Mouse (Mus musculus) midbrain, embryonic 10.5 days (tissue): Measurements from ENCODE around the gene Tk1. TPM values are rescaled to one million over a fixed set of nuclear protein-coding genes. Genes with fewer than 3 reads are reported as not detected.
A peak's percentile ranks its signal among the peaks of the same experiment; 100 is the strongest.

ENCODE experiments used
- DNase-seq: peaks from one replicate; pipeline ENCODE4 v3.0.0-alpha.2; 2017; ENCODE audit warnings: low spot score
- H3K27ac ChIP-seq: fragments of 300-500 bp; sonication (generic); replicated peaks from 2 replicates; pipeline ENCODE4 v1.5.1; 2016; ENCODE audit warnings: mild to moderate bottlenecking
- H3K27me3 ChIP-seq: fragments of 300-500 bp; sonication (generic); 2 replicates; pipeline ENCODE4 v1.6.1; 2016; ENCODE audit warnings: low read depth, mild to moderate bottlenecking; ENCODE audit not compliant: poor library complexity, severe bottlenecking
- H3K36me3 ChIP-seq: fragments of 300-500 bp; sonication (generic); 2 replicates; pipeline ENCODE4 v1.6.1; 2016; ENCODE audit warnings: mild to moderate bottlenecking, moderate library complexity
- H3K4me1 ChIP-seq: fragments of 300-500 bp; sonication (generic); 2 replicates; pipeline ENCODE4 v1.6.1; 2016
- H3K4me3 ChIP-seq: fragments of 300-500 bp; sonication (generic); 2 replicates; pipeline ENCODE4 v1.5.1; 2016; ENCODE audit warnings: mild to moderate bottlenecking, moderate library complexity
- H3K9me3 ChIP-seq: fragments of 300-500 bp; sonication (generic); replicated peaks from 2 replicates; pipeline ENCODE4 v1.6.1; 2016; ENCODE audit warnings: mild to moderate bottlenecking
- WGBS: fragments of 180-500 bp; shearing (Covaris S2); methylation state at CpG from one replicate; pipeline ENCODE4 v1.1.7; 2016; 5-methylcytosine and 5-hydroxymethylcytosine counted together
- polyA plus RNA-seq: library from polyadenylated mRNA; unstranded; fragments of >200 nt; fragmentation: Nextera tagmentation; extraction: Ambion mirVana; gene quantifications from 2 replicates; pipeline ENCODE4 v1.2.1, GENCODE M21; 2016

Gene Tk1
- polyA plus RNA-seq, 1 experiment from 2014 or later, result 137 TPM

- no peak for DNase-seq
- Histone ChIP-seq H3K36me3 (peaks cover 53% of the 10 kb centered on the region), H3K9me3 (no peaks in the 10 kb centered on the region; the same call in 1 of the 2 replicates), H3K27me3 (peaks cover 51% of the 10 kb centered on the region), H3K27ac (no peak overlapping the region), H3K4me1 (peaks cover 36% of the 10 kb centered on the region), H3K4me3 (no peak overlapping the region)
- WGBS, result 67% methylated on average over 3 of the region's 3 CpGs
Observed at GRCm38 (mm10) chr11:117858392-117858791, 32.5 kb upstream of the Tk1 start.

GRCm38 (mm10) chr11:117857462-117857861 is 31.6 kb upstream of the Tk1 start:
- H3K36me3 ChIP-seq, result peaks cover 63% of the 10 kb centered on the region
- no peak for DNase-seq
- peaks cover 41% of the 10 kb centered on the region for H3K27me3 ChIP-seq
- 95% methylated on average over 10 of the region's 10 CpGs for WGBS
- no peak overlapping the region for H3K4me3 ChIP-seq
- peaks cover 27% of the 10 kb centered on the region for H3K4me1 ChIP-seq
- H3K27ac ChIP-seq, result no peak overlapping the region
- no peaks in the 10 kb centered on the region; the same call in 1 of the 2 replicates for H3K9me3 ChIP-seq

GRCm38 (mm10) chr11:117855975-117856374 is 30.1 kb upstream of the Tk1 start:
- WGBS, result 83% methylated on average over 1 of the region's 1 CpGs
- Histone ChIP-seq H3K27ac (no peak overlapping the region), H3K4me1 (peaks cover 25% of the 10 kb centered on the region), H3K27me3 (peaks cover 27% of the 10 kb centered on the region), H3K36me3 (peaks cover 78% of the 10 kb centered on the region), H3K4me3 (no peak overlapping the region), H3K9me3 (no peaks in the 10 kb centered on the region; the same call in 1 of the 2 replicates)
- DNase-seq, result no peak

GRCm38 (mm10) chr11:117855360-117855759 is 29.5 kb upstream of the Tk1 start:
- H3K9me3 ChIP-seq, result no peaks in the 10 kb centered on the region; the same call in 1 of the 2 replicates
- no peak overlapping the region for H3K4me3 ChIP-seq
- peaks cover 82% of the 10 kb centered on the region for H3K36me3 ChIP-seq
- no peak for DNase-seq
- H3K27ac ChIP-seq, result no peak overlapping the region
- H3K4me1 ChIP-seq, result peaks cover 24% of the 10 kb centered on the region
- 97% methylated on average over 5 of the region's 5 CpGs for WGBS
- H3K27me3 ChIP-seq, result peaks cover 20% of the 10 kb centered on the region

GRCm38 (mm10) chr11:117854241-117854640 is 28.3 kb upstream of the Tk1 start:
- peaks cover 84% of the 10 kb centered on the region for H3K36me3 ChIP-seq
- H3K9me3 ChIP-seq, result no peaks in the 10 kb centered on the region; the same call in 1 of the 2 replicates
- peaks cover 9% of the 10 kb centered on the region for H3K27me3 ChIP-seq
- H3K4me1 ChIP-seq, result peaks cover 26% of the 10 kb centered on the region
- DNase-seq, result no peak
- no peak overlapping the region for H3K27ac ChIP-seq
- 92% methylated on average over 9 of the region's 9 CpGs for WGBS
- no peak overlapping the region for H3K4me3 ChIP-seq

GRCm38 (mm10) chr11:117852875-117853274 is 27.0 kb upstream of the Tk1 start:
- WGBS, result 96% methylated on average over 3 of the region's 3 CpGs
- Histone ChIP-seq H3K27me3 (no peaks in the 10 kb centered on the region), H3K27ac (no peak overlapping the region), H3K9me3 (no peaks in the 10 kb centered on the region; the same call in 1 of the 2 replicates), H3K4me1 (peaks cover 32% of the 10 kb centered on the region), H3K36me3 (peaks cover 75% of the 10 kb centered on the region), H3K4me3 (no peak overlapping the region)
- no peak for DNase-seq

GRCm38 (mm10) chr11:117848985-117849671 is 23.2 kb upstream of the Tk1 start, which contains the start of gene Birc5:
Gene Birc5, plus strand, starts transcription at chr11:117849251.
- H3K4me3 ChIP-seq, result peak within 1 kb of the TSS; percentile 81
- peak within 1 kb of the TSS; percentile 97 for H3K27ac ChIP-seq
- peaks cover 35% of the 10 kb centered on the region for H3K4me1 ChIP-seq
- no peaks in the 10 kb centered on the region for H3K9me3 ChIP-seq
- peak; percentile 96 for DNase-seq
- peaks cover 38% of the 10 kb centered on the region for H3K36me3 ChIP-seq
- under 1% methylated on average over 51 of the region's 51 CpGs for WGBS
- H3K27me3 ChIP-seq, result no peaks in the 10 kb centered on the region

GRCm38 (mm10) chr11:117848271-117848984 is 22.5 kb upstream of the Tk1 start:
- H3K27me3 ChIP-seq, result no peaks in the 10 kb centered on the region
- 17% methylated on average over 19 of the region's 19 CpGs for WGBS
- peak overlapping the region; percentile 81 for H3K4me3 ChIP-seq
- DNase-seq, result no peak
- peaks cover 35% of the 10 kb centered on the region for H3K4me1 ChIP-seq
- H3K36me3 ChIP-seq, result peaks cover 30% of the 10 kb centered on the region
- H3K9me3 ChIP-seq, result no peaks in the 10 kb centered on the region
- H3K27ac ChIP-seq, result peak overlapping the region; percentile 97

GRCm38 (mm10) chr11:117847593-117848215 is 21.8 kb upstream of the Tk1 start:
- no peaks in the 10 kb centered on the region for H3K9me3 ChIP-seq
- peak overlapping the region; percentile 81 for H3K4me3 ChIP-seq
- H3K27ac ChIP-seq, result peak overlapping the region; percentile 97
- WGBS, result 88% methylated on average over 7 of the region's 7 CpGs
- H3K27me3 ChIP-seq, result no peaks in the 10 kb centered on the region
- peaks cover 35% of the 10 kb centered on the region for H3K4me1 ChIP-seq
- peaks cover 23% of the 10 kb centered on the region for H3K36me3 ChIP-seq
- DNase-seq, result no peak

- 65% methylated on average over 5 of the region's 5 CpGs for WGBS
- no peak overlapping the region for H3K4me3 ChIP-seq
Observed at GRCm38 (mm10) chr11:117846640-117847039, 20.7 kb upstream of the Tk1 start.

GRCm38 (mm10) chr11:117845651-117846050 is 19.8 kb upstream of the Tk1 start:
- Histone ChIP-seq H3K4me1 (peaks cover 30% of the 10 kb centered on the region), H3K4me3 (no peak overlapping the region), H3K27ac (no peak overlapping the region), H3K27me3 (no peaks in the 10 kb centered on the region), H3K36me3 (peaks cover 4% of the 10 kb centered on the region), H3K9me3 (no peaks in the 10 kb centered on the region)
- 81% methylated on average over 2 of the region's 2 CpGs for WGBS
- no peak for DNase-seq

More at GRCm38 (mm10) chr11:117846640-117847039, 20.7 kb upstream of the Tk1 start:
- DNase-seq, result no peak
- Histone ChIP-seq H3K36me3 (peaks cover 13% of the 10 kb centered on the region), H3K9me3 (no peaks in the 10 kb centered on the region), H3K27ac (no peak overlapping the region), H3K27me3 (no peaks in the 10 kb centered on the region), H3K4me1 (peaks cover 35% of the 10 kb centered on the region)

- Histone ChIP-seq H3K36me3 (no peaks in the 10 kb centered on the region), H3K9me3 (no peaks in the 10 kb centered on the region), H3K4me1 (peaks cover 23% of the 10 kb centered on the region), H3K4me3 (no peak overlapping the region), H3K27me3 (no peaks in the 10 kb centered on the region), H3K27ac (no peak overlapping the region)
- WGBS, result 64% methylated on average over 2 of the region's 2 CpGs
- DNase-seq, result no peak
Observed at GRCm38 (mm10) chr11:117844997-117845396, 19.1 kb upstream of the Tk1 start.
